Mouse (Mus musculus): ENCODE results near the gene Pbx3.

- TF ChIP-seq CTCF (IDR thresholded peaks at IDR 0.05; ENCODE audit: low read depth) (no peak), EP300 (IDR thresholded peaks at IDR 0.05; ENCODE audit: low read depth) (no peak)
Observed at GRCm38 (mm10) chr2:34374349-34374748, 1.4 kb upstream of the Pbx3 start.
